Mouse (Mus musculus) cerebral cortex, adult 2 months (tissue): ENCODE data around the gene Tmem9b.

Source experiments
- WGBS: fragments of 180-500 bp; shearing (Covaris S2); methylation state at CpG from one replicate; pipeline ENCODE4 v1.1.7; 2018; 5-methylcytosine and 5-hydroxymethylcytosine counted together

The Tmem9b gene

GRCm38 (mm10) chr7:109734806-109735205, 17.9 kb downstream of the Tmem9b start:
- WGBS = 90% methylated on average over 4 of the region's 4 CpGs

GRCm38 (mm10) chr7:109731626-109732025, 21.0 kb downstream of the Tmem9b start, which contains the start of gene Ascl3:
Gene Ascl3, minus strand, starts transcription at chr7:109731726.
- WGBS = 93% methylated on average over 5 of the region's 5 CpGs

DNA sequence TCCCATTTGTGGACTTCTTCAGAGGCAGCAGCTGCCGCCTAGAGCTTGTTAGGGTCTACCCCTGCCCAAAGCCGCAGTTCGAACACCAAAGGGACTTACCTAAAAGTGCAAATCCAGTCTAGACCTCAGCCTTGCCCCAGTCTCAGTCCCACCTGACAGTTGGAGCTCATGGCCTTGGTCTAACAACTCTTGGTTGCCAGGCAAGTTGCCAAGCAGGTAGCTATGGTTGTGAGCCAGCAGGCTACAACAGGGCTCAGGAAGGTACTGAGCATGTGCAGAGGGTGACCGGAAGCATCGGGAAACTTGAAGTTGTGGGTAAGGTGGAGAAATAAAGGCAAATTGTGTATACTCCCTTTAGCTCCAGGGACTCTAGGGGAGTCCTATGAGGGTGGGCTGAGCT, 29.0 kb downstream of the Tmem9b start, which contains the start of gene BC051019:
Gene BC051019, minus strand, starts transcription at position 154 of the 400 bp plus-strand sequence.
- WGBS = 94% methylated on average over 5 of the region's 5 CpGs

GRCm38 (mm10) chr7:109723114-109723513, 29.6 kb downstream of the Tmem9b start:
- 97% methylated on average over 8 of the region's 8 CpGs for WGBS

GRCm38 (mm10) chr7:109722618-109723017, 30.1 kb downstream of the Tmem9b start:
- WGBS = 94% methylated on average over 2 of the region's 2 CpGs

DNA sequence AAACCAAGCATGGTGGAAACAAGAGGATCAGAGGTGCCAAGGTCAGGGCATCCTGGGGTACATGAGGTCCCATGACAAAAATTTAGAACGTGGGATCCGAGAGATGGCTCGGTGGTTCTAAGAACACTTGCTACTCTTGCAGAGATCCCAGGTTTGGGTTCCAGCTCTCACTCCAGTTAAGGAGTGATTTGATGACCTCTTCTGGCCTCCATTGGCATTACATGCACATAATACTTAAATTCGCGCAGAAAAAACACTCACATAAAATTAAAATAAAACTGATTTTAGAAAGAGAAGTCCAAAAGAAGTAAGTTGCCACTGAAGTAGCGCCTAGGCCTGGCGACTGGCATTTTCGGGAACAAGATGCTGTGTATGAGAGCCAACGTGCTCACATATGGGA, 33.4 kb downstream of the Tmem9b start:
- WGBS = 29% methylated on average over 9 of the region's 9 CpGs

DNA sequence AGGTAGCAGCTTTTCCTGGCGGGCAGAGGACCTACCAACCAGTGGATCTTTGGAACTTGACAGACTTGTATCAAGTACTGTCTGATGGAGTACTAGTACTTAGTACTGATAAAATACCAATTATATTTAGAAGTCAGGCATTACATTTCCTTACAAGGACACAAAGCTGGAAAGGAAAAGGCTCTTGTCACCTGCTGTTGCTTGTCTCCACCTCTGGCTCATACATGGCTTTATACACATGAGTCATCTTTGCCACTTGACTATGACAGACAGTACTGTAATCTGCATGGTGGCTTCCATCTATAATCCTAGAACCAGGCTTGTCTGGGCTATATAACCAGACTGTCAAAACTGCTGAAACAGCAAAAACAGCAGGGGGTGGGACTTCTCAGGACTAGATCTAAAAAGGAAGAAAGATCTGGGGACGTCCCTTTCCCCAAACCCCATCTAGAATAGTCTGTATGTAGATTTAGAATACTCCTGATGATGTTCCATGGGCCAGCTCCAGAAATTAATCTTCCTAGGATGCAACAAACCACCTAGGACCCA, 39.2 kb downstream of the Tmem9b start:
- 91% methylated on average over 2 of the region's 2 CpGs for WGBS

DNA sequence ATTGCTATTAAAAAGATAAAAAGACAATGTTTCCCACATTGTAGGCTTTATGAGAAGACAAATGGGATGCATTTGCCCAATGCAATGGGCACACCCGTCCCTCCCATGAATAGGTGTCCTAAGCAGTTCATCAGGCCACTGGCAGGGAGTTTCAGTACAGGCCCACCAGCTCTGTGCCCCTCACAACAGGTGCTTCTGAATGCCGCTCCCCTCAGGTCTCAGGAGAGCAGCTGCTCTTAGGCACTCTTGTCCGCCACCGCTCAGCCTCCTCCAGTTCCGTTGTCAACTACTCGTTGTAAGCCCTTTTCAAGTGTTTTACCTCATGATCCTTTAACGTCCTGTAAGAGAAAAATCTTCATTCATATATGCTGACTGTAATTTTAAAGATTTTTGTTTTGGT, 40.5 kb downstream of the Tmem9b start:
- 94% methylated on average over 7 of the region's 7 CpGs for WGBS

DNA sequence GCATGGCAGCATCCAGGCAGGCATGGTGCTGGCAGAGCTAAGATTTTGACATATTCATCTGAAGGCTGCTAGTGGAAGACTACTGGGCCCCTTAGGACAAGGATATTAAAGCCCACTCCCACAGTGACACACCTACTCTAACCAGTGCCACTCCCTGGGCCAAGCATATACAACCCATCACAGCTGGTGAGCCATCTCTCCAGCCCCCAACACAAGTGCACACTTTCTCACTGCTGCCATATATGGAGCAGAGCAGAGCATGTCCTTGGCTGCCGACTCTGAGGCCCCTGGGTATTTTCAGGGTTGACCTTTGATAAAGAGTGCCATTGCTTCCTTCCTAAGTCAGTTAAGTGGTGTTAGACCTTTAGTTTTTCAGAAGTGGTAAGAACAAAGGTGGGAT, 42.6 kb downstream of the Tmem9b start:
- WGBS = 84% methylated on average over 1 of the region's 1 CpGs

DNA sequence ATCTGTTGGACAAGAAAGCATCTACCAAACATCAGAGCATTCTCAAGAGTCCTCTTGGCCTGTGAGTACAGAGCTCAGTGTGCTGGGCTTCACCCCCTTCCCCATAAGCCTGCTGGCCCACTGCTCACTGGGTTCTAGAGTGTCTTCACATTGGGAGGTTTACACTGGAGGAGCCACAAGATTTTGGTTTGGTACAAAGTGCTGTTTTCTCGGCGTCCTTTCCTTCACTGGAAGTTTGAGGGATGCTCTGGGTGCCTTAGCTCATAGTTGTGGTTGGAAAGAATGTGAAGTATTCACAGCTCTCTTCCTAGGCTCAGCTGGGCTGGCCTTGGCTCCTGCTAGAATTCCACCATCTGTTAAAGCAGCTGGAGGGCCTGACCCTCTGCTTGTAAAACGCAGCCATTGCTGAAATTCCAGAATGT, 43.7 kb downstream of the Tmem9b start:
- WGBS = 49% methylated on average over 3 of the region's 3 CpGs

DNA sequence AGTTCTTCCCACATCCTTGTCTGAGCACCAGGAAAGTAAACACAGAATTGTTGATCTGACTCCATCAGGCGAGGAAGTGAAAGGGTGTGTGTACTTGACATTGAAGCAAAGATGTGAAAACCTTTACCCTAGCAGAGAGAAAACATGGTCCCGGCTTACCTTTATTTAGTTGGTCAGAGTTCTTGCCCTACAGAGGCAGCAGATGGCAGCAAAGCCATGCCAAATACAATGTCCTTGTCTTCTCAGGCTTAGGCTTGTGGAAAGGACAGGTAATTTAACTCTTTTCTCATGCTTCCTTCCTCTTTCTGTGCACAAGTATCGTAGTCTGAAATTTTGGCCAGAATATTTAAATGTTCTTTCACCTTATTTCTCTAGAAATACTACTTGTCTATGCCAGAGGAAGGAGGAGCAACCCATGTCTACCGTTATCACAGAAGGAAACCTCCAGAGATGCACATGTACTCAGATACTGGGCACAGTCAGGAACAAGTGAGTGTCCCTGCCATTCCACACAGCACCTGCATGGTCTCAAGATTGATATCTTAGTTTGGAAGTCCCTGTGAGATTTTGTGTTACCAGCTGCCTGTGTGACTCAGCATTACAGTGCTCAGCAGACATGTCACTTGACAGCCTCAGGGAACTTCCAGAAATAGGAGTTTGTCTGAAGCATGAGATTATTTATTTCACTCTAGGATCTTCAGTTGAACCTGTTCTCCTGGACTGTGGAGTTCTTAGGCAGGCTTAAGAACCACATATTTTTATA, 45.5 kb downstream of the Tmem9b start:
- 31% methylated on average over 4 of the region's 4 CpGs for WGBS

DNA sequence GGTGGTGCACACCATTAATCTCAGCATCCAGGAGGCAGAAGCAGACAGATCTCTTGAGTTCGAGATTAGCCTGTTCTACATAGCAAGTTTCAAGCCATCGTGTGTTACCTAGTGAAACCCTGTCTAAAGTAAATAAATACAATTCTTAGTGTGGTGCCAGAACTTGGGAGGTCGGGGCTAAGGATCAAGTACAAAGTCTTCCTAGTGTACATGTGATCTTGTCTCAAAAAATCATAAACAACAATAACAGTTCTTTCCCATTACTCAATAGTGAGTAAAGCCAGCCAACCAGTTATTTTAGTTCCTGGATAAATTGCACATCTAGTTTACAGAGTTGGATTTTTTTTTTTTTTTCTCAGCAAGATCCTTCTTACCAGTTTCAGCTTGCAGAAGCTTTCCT, 48.2 kb downstream of the Tmem9b start:
- WGBS = 69% methylated on average over 3 of the region's 3 CpGs

DNA sequence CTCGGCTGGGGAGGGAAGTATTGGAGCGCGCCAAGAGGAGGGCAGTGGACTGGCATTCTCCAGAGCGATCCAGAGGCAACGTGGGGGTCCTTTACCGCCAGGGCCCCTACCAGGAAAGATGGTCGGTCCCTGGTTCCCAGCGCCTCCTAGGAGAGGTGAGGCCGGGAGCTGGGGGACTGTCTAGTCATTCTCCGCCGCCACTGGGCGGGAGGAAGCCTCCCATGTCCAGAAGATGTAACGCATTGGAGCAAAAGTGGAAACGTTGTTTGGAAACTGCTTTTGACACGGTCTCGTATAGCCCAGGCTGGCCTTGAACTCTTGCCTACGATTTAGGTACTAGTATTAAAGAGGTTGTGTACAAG, 48.7 kb downstream of the Tmem9b start:
- WGBS = 4% methylated on average over 17 of the region's 17 CpGs

DNA sequence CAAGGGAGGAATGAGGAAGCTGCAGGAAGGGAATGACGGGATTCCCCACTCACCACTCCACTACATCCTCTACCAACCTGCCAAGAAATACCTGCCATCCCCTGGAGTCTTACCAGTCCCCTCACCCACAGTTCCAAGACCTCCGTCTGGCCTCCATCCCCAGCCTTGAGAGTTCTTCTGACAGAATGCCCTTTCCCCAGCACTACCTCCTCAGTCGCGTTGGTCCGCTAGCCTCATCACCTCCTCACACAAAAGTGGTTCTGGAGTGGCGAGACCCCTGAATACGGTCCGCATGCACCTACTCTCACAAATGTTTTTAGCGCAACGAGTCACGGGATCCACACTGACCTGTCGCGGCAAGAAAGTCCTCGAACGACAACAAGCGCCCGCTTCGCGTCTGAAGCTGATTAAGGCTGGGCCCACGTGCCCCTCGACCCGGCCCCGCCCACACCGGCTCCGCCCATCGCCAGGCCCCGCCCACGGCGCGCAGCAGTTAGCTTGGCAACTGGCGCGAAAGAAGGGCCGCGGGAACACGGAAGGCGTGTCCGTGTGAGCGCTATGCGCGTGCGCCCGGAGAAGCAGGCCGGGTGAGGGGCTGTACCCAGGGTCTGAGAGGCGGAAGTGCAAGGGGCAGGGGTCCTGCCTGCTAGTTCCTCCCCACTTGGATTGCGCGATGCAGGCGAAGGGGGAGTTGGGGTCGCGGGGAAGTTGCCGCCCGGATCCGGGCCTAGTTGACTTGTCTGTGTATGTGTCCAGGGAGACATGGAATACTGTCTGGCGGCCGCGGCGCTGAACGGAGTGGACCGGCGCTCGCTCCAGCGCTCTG, 49.3 kb downstream of the Tmem9b start, which contains the start of the genes St5 and Akip1:
Gene St5, minus strand, starts transcription at position 416 of the 826 bp plus-strand sequence.
Gene Akip1, plus strand, starts transcription at position 501 of the 826 bp plus-strand sequence.
- WGBS = 1% methylated on average over 61 of the region's 61 CpGs

GRCm38 (mm10) chr7:109702721-109703120, 50.0 kb downstream of the Tmem9b start:
- 52% methylated on average over 4 of the region's 4 CpGs for WGBS

DNA sequence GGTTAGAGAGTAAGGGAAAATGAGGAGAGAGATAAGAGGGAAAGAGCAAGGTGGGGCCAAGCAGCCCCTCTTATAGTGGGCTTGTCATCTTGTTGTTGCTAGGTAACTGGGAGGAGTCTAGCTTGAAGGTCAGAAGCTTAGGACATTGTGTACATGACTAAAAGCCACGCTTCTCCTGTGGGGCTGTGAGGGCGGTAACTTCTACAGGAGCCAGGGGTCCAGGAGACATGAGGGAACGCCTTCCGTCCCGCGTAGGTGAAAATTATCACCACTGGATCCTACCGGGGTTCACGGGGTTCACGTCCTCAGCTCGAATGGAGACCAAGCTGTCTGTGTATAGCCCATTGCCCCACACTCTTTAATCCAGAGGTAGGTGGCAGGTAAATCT, 57.3 kb downstream of the Tmem9b start:
- 97% methylated on average over 10 of the region's 10 CpGs for WGBS

- 86% methylated on average over 13 of the region's 13 CpGs for WGBS
These were observed 57.9 kb downstream of the Tmem9b start for GRCm38 (mm10) chr7:109694576-109695338.

GRCm38 (mm10) chr7:109690961-109691360, 61.7 kb downstream of the Tmem9b start:
- WGBS = 75% methylated on average over 5 of the region's 5 CpGs

- WGBS = 91% methylated on average over 3 of the region's 3 CpGs
These were observed 62.6 kb downstream of the Tmem9b start for GRCm38 (mm10) chr7:109690101-109690500.

GRCm38 (mm10) chr7:109686585-109687128, 66.0 kb downstream of the Tmem9b start:
- WGBS = 55% methylated on average over 9 of the region's 9 CpGs
